33 mouse cellular contexts compared by ENCODE assay signal in the genomic region with DNA sequence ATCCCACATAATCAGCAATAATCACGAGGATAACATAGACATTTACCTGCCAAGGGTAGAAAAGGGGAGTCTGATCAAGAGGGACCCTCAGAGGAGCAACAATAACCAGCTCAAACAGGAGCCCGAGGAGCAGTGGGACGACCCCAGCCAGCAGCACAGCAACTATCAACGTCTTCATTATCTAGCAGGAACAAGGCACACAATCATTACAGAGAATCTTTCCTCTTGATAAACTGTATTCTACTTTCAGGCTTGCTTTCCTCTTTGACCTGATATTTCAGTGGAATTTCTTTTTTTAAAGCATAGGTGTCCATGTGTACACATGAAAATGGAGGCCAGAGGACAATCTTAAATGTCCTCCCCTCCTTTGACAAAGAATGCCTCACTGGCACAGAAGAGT. TPM values are rescaled to one million over a fixed set of nuclear protein-coding genes. Genes with fewer than 3 reads are reported as not detected.
"Had no signal": no experiment of that assay in that cellular context is flagged by ENCODE, and none has a peak within 500 bp of the region (broad histone marks: within the 10 kb centered on the region; RNA-seq: fewer than 3 reads in every experiment).

No protein-coding gene starts in this region.

- H3K9me3 ChIP-seq: limb, embryonic 10.5 days; limb, embryonic 12.5 days; limb, embryonic 13.5 days; limb, embryonic 15.5 days; liver, embryonic 12.5 days; liver, embryonic 13.5 days; liver, embryonic 15.5 days; lung, embryonic 15.5 days; megakaryocyte, embryonic 14.5 days; midbrain, embryonic 10.5 days; midbrain, embryonic 12.5 days; midbrain, embryonic 13.5 days; midbrain, embryonic 15.5 days; neural tube, embryonic 12.5 days had no signal

- H3K9ac ChIP-seq: limb, embryonic 12.5 days; limb, embryonic 13.5 days; limb, embryonic 15.5 days; liver, embryonic 12.5 days; liver, embryonic 13.5 days; liver, embryonic 14.5 days; liver, embryonic 15.5 days; liver, postnatal 0 days; lung, embryonic 14.5 days; lung, embryonic 15.5 days; midbrain, embryonic 12.5 days; midbrain, embryonic 13.5 days; midbrain, embryonic 15.5 days; neural tube, embryonic 12.5 days had no signal

- DNase-seq: left cerebral cortex, postnatal 4 days; liver; liver, embryonic 13.5 days; liver, postnatal 0 days; lung, adult 18-20 months; lung, adult 2 months; lung, embryonic 14.5 days; lung, postnatal 10 days; lung, postnatal 14 days; lung, postnatal 36 days; lung, postnatal 4 days; midbrain, embryonic 14.5 days had no signal

- H3K4me3 ChIP-seq: limb, embryonic 10.5 days; limb, embryonic 12.5 days; limb, embryonic 13.5 days; limb, embryonic 15.5 days; liver, embryonic 12.5 days; liver, embryonic 13.5 days; liver, embryonic 15.5 days; lung, embryonic 15.5 days; megakaryocyte, embryonic 14.5 days; midbrain, embryonic 10.5 days; midbrain, embryonic 12.5 days; midbrain, embryonic 13.5 days; midbrain, embryonic 15.5 days; myocyte; neural tube, embryonic 12.5 days had no signal

- ATAC-seq: liver, embryonic 12.5 days; liver, postnatal 0 days; lung, postnatal 0 days; midbrain, embryonic 13.5 days; midbrain, embryonic 15.5 days; midbrain, embryonic 16.5 days had no signal

- H3K4me1 ChIP-seq: limb, embryonic 10.5 days; limb, embryonic 12.5 days; limb, embryonic 13.5 days; limb, embryonic 15.5 days; liver, embryonic 12.5 days; liver, embryonic 13.5 days; liver, embryonic 15.5 days; midbrain, embryonic 10.5 days; midbrain, embryonic 12.5 days; midbrain, embryonic 13.5 days; midbrain, embryonic 15.5 days; neural tube, embryonic 12.5 days had no signal

- H3K27ac ChIP-seq: limb, embryonic 10.5 days; limb, embryonic 12.5 days; limb, embryonic 13.5 days; limb, embryonic 15.5 days; liver, embryonic 12.5 days; liver, embryonic 13.5 days; liver, embryonic 14.5 days; liver, embryonic 15.5 days; lung, embryonic 15.5 days; macrophage; midbrain, embryonic 10.5 days; midbrain, embryonic 12.5 days; midbrain, embryonic 13.5 days; midbrain, embryonic 15.5 days; neural tube, embryonic 12.5 days had no signal

- H3K27me3 ChIP-seq: limb, embryonic 12.5 days; limb, embryonic 13.5 days; limb, embryonic 15.5 days; liver, embryonic 12.5 days; liver, embryonic 13.5 days; liver, embryonic 15.5 days; lung, embryonic 15.5 days; megakaryocyte, embryonic 14.5 days; midbrain, embryonic 12.5 days; midbrain, embryonic 13.5 days; midbrain, embryonic 15.5 days; neural tube, embryonic 12.5 days had no signal

- H3K4me2 ChIP-seq: limb, embryonic 12.5 days; limb, embryonic 13.5 days; limb, embryonic 15.5 days; liver, embryonic 11.5 days; liver, embryonic 12.5 days; liver, embryonic 13.5 days; liver, embryonic 15.5 days; lung, embryonic 14.5 days; lung, embryonic 15.5 days; midbrain, embryonic 11.5 days; midbrain, embryonic 12.5 days; midbrain, embryonic 13.5 days; midbrain, embryonic 15.5 days; neural tube, embryonic 12.5 days had no signal

RNA-seq across cellular contexts. Expression of a gene that starts 16.0 kb away (rescaled TPM):
- total RNA-seq: megakaryocyte-erythroid progenitor cell, adult 5-6 weeks had no signal
